Mouse (Mus musculus) v-Abl transformed pro-B cells (cell line): ENCODE data around the gene 1700074P13Rik.
"Not testable (repeated sequence)": the region's sequence is repeated elsewhere in the genome, so short reads cannot be mapped to it uniquely, and the experiment has no call there.

Source experiments
- in situ Hi-C, 2 experiments: fragments of 400-800 bp; cut with MboI; formaldehyde crosslinking; loops; one replicate each; pipeline ENCODE4 v1.15.1; 2025; ENCODE audit not compliant: unreplicated experiment in 2 of 2

Gene 1700074P13Rik

DNA sequence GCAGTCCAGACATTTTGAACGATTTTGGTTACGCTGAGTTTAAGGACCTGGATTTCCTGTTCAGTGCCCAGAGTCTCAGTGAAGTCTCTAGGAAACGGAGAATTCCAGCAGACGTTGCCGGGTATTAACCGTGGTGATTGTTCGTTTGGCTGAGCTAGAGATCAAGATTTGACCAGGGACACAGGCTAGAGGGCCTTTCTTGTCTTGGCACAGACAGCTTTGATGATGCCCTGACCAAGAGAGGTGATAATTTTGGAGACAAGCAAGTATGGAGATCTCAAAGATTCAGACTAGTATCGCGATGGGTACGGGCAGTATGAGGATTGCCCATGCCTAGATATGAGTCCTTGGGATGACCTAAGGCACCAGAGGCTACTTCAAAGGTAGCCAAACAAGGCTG is at the start of gene 1700074P13Rik:
Gene 1700074P13Rik, minus strand, starts transcription at position 101 of the 400 bp plus-strand sequence.
- in situ Hi-C loops = no loop called here

GRCm38 (mm10) chr6:40964454-40964853 is 24.1 kb upstream of the 1700074P13Rik start, which contains the start of gene 1810009J06Rik:
TSS of gene 1810009J06Rik (plus strand) at chr6:40964754.
- in situ Hi-C loops = not testable (repeated sequence)

DNA sequence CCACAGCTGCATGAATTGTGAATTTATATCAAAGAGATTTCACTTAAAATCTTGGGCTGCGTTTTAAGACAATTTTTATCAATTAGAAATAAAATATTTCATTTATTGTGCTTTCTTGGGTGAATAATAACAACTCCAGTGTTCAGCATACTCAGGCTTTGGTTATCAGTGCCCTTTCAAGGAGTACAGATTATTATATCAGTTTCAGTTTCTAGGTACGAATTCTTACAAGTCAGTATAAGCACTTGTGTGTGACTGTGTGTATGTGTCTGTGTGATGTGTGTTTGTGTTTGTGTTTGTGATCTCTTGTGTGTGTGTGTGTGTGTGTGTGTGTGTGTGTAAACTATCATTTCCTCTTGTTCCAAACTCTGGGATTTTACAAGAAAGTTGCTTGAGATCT is 13.4 kb upstream of the 1700074P13Rik start:
- in situ Hi-C loops = no loop called here

DNA sequence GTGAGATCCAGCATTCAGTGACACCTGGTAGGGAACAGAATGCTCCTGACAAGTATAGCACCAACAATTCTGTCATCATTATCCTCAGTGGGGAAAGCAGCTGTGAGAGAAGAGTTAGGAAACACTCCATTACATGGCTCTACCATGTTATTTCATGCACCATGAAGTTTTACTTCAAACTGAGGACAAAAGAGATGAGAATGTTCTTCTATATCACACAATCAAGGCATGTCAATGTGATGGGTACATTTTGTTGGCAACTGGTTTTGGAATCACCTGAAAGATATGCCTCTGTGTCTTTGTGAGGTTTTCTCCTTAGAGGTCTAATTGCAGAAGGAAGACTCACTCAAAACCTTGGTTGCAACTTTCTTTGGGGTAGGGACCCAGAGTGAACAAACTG is 11.4 kb upstream of the 1700074P13Rik start, which contains the start of gene Gm4744:
Gene Gm4744, minus strand, starts transcription at position 101 of the 400 bp plus-strand sequence.
- in situ Hi-C loops = no loop called here

DNA sequence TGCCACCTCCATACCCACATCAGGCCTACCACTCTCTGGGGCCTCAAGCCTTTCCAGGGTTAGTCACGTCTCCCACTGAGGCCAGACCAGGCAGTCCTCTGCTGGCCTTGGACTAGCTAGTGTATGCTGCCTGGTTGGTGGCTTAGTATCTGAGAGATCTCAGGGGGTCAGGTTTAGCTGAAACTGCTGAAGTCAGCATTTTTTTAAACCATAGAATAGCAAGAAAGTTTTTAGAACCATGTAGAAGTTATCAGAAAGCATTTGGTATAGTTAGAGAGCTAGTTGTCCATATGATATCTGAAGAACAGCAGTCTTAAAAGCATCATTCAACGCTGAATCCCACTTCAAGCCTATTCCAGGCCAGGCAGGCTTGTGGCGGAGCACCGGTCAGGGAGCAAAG is 20.4 kb downstream of the 1700074P13Rik start:
- in situ Hi-C loops = no loop called here

DNA sequence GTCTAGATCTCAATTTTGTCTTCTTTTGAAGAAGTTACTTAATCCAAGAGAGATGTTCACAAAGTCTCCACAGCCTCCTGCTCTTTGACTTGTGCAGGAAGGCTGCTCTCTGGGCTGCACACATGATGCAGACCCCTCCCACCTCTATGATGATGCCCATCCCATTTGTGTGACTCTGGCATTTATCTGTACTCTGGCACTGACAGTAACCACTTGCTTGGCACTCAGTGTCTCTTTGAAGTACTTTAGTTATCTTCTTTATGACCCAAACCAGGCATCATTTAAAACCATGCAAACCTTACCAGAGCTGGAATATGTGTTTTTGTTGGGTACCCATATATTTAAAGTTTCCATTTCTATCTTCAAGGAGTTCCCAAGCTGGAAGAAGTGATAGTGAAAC is 40.1 kb downstream of the 1700074P13Rik start, which contains the start of gene Prss58:
Gene Prss58, minus strand, starts transcription at position 101 of the 400 bp plus-strand sequence.
- in situ Hi-C loops = loop anchor here in 1 of 2 experiments (5.0 kb wide), 1 partner anchor 652 kb away; no protein-coding TSS in a partner anchor

GRCm38 (mm10) chr6:40894716-40895115 is 45.6 kb downstream of the 1700074P13Rik start:
- in situ Hi-C loops = loop anchor here (5.0 to 25.0 kb wide), 6 partner anchors 153 to 1368 kb away; partner anchors contain the start of genes Casp2 (in 1 of the 2) and Tmem139 (in 1 of the 2)

- in situ Hi-C loops = loop anchor here (5.0 to 25.0 kb wide), 4 partner anchors 164 to 1369 kb away; partner anchors contain the start of genes Casp2 (in 1 of the 2) and Tmem139 (in 1 of the 2)
Measured at GRCm38 (mm10) chr6:40893577-40893976, 46.8 kb downstream of the 1700074P13Rik start.

- in situ Hi-C loops = loop anchor here (5.0 to 25.0 kb wide), 4 partner anchors 166 to 1371 kb away; partner anchors contain the start of genes Casp2 (in 1 of the 2) and Tmem139 (in 1 of the 2)
Measured at GRCm38 (mm10) chr6:40891754-40892153, 48.6 kb downstream of the 1700074P13Rik start.

- in situ Hi-C loops = loop anchor here (5.0 to 25.0 kb wide), 4 partner anchors 166 to 1371 kb away; partner anchors contain the start of genes Casp2 (in 1 of the 2) and Tmem139 (in 1 of the 2)
Measured at GRCm38 (mm10) chr6:40890973-40891372, 49.4 kb downstream of the 1700074P13Rik start.

- in situ Hi-C loops = loop anchor here (10.0 to 25.0 kb wide), 3 partner anchors 377 to 1375 kb away; partner anchors contain the start of genes Casp2 (in 1 of the 2) and Tmem139 (in 1 of the 2)
Measured at GRCm38 (mm10) chr6:40887394-40887793, 53.0 kb downstream of the 1700074P13Rik start, which contains the start of gene Moxd2. TSS of gene Moxd2 (minus strand) at chr6:40887494.
